Mouse (Mus musculus) ES-Bruce4 (cell line): ENCODE measurements around the gene Tmem252. TPM values are rescaled to one million over a fixed set of nuclear protein-coding genes. Genes with fewer than 3 reads are reported as not detected.

Source experiments
- H3K27ac ChIP-seq: 2 replicates; pipeline ENCODE4 v1.5.1; 2012; ENCODE audit warnings: low read length, inconsistent platforms; ENCODE audit not compliant: insufficient read depth
- H3K27me3 ChIP-seq: 2 replicates; pipeline ENCODE4 v1.6.1; 2012; ENCODE audit warnings: mild to moderate bottlenecking, low read length, inconsistent platforms; ENCODE audit not compliant: control insufficient read depth, poor library complexity, insufficient read depth, severe bottlenecking
- H3K36me3 ChIP-seq: 2 replicates; pipeline ENCODE4 v1.6.1; 2012; ENCODE audit warnings: inconsistent platforms, mild to moderate bottlenecking, low read length, moderate library complexity; ENCODE audit not compliant: control insufficient read depth, poor library complexity, insufficient read depth, severe bottlenecking
- H3K4me1 ChIP-seq: one replicate; pipeline ENCODE4 v1.8.1; 2011; ENCODE audit warnings: low read length; ENCODE audit not compliant: control insufficient read depth, insufficient read depth
- H3K4me3 ChIP-seq: 2 replicates; pipeline ENCODE4 v1.5.1; 2011; ENCODE audit warnings: low read depth, mild to moderate bottlenecking, low read length
- H3K9ac ChIP-seq: 2 replicates; pipeline ENCODE4 v1.6.1; 2012; ENCODE audit warnings: low read depth, mild to moderate bottlenecking, inconsistent platforms; ENCODE audit not compliant: poor library complexity, severe bottlenecking
- H3K9me3 ChIP-seq: replicated peaks from 2 replicates; pipeline ENCODE4 v1.6.1; 2012; ENCODE audit warnings: mild to moderate bottlenecking, low read length, inconsistent platforms; ENCODE audit not compliant: control insufficient read depth, poor library complexity, insufficient read depth, severe bottlenecking
- CTCF ChIP-seq: IDR thresholded peaks from one replicate; pipeline ENCODE4 v1.8.1; 2011; ENCODE audit warnings: low read depth, low read length
- EP300 ChIP-seq: IDR thresholded peaks from 2 replicates; pipeline ENCODE4 v1.6.1; 2011; ENCODE audit warnings: low read depth, low read length; ENCODE audit not compliant: insufficient read depth
- POLR2A ChIP-seq: IDR thresholded peaks from one replicate; pipeline ENCODE4 v1.8.1; 2011; ENCODE audit warnings: low read length; ENCODE audit not compliant: insufficient read depth
- polyA plus RNA-seq: library from polyadenylated mRNA; stranded (reverse); fragments of >200 nt; gene quantifications from 2 replicates; pipeline ENCODE4 v1.2.4, GENCODE M21; 2011; ENCODE audit warnings: low read depth; ENCODE audit not compliant: missing spikeins, insufficient read depth, insufficient read length

The Tmem252 gene
- polyA plus RNA-seq, 1 experiment = not detected

DNA sequence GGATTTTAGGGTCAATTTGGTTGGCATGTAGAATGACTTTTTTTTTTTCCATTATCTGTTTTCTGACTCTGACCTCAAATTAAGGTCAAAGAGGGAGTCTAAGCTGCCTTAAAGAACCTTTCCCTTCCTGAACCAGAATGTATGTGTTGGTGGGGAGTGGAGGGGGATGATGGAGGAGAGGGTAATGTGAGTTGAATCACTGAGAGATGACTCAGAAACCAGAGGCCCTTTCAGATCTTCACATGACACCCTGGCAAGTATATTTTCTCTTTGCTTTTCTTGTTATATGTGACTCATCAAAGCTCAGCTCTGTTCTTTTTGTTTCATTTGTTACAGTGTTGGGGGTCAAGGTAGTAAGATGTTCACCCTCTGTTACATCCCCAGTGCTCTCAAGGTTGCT lies 46.6 kb downstream of the Tmem252 start:
- no peak for TF ChIP-seq CTCF
- no peak for TF ChIP-seq POLR2A
- TF ChIP-seq EP300 = no peak
- Histone ChIP-seq H3K27ac (no peak overlapping the region), H3K9me3 (no peaks in the 10 kb centered on the region), H3K4me1 (no peaks in the 10 kb centered on the region), H3K4me3 (no peak overlapping the region), H3K27me3 (no peaks in the 10 kb centered on the region), H3K36me3 (no peaks in the 10 kb centered on the region), H3K9ac (no peak overlapping the region)

DNA sequence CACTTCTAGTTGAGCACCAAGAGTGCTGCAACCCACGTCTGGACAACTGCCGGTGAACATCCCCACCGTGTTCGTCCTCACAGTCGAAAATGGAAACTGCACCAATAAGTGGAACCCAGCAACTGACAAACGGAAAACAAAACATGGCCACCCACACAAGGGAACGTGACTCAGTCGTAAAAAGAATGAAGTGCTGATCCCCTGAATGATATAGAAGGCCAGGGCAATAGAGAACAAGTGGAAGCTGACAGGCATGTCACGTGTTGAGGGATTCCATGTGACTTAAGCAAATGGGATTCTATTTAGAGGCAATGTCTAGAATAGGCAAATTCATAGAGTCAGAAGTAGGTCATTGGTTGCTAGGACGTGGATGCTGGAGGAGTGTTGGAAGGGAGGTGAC lies 50.6 kb downstream of the Tmem252 start:
- Histone ChIP-seq H3K9ac (no peak overlapping the region), H3K27ac (no peak overlapping the region), H3K27me3 (no peaks in the 10 kb centered on the region), H3K9me3 (no peaks in the 10 kb centered on the region), H3K4me3 (no peak overlapping the region), H3K4me1 (no peaks in the 10 kb centered on the region), H3K36me3 (no peaks in the 10 kb centered on the region)
- no peak for TF ChIP-seq POLR2A
- no peak for TF ChIP-seq CTCF
- no peak for TF ChIP-seq EP300

DNA sequence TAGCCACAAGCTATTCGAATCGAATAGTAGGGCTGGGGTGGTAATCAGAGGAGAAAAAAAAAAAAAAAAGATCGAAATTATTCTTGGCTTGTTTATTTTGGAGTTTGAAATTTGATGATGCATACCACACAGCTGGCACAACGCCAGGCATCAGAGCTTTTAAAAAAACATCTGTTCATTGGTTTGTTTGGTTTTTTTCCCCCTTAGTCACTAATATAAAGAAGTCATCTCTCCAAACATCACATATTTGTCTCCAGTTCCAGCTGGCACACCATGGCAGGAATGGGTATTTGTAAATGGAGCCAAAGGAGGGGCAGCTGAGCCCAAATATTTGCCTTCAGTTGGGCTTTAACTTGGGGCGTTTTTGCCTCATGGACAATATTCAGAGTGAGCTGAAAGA lies 56.9 kb downstream of the Tmem252 start:
- Histone ChIP-seq H3K9me3 (no peaks in the 10 kb centered on the region), H3K27me3 (no peaks in the 10 kb centered on the region), H3K4me1 (no peaks in the 10 kb centered on the region), H3K9ac (no peak overlapping the region), H3K27ac (no peak overlapping the region), H3K4me3 (no peak overlapping the region), H3K36me3 (no peaks in the 10 kb centered on the region)
- TF ChIP-seq EP300 (no peak), POLR2A (no peak), CTCF (no peak)

Other genes starting within 250 kb of the Tmem252 start
- 7.1 and 8.6 TPM in 2 replicates for gene Fam122a, start 196.7 kb upstream of the Tmem252 start, polyA plus RNA-seq
- 3.3 and 4.0 TPM in 2 replicates for gene Pip5k1b, start 118.1 kb upstream of the Tmem252 start, polyA plus RNA-seq
- gene Pgm5, start 187.8 kb downstream of the Tmem252 start, polyA plus RNA-seq = 0.18 and 0.59 TPM in 2 replicates
- 200 and 230 TPM in 2 replicates for gene Gm10053, start 201.7 kb downstream of the Tmem252 start, polyA plus RNA-seq
- not detected in 2 replicates for gene Foxd4, start 227.2 kb downstream of the Tmem252 start, polyA plus RNA-seq